Mouse (Mus musculus): Measurements from ENCODE around the gene Prrg2.

DNA sequence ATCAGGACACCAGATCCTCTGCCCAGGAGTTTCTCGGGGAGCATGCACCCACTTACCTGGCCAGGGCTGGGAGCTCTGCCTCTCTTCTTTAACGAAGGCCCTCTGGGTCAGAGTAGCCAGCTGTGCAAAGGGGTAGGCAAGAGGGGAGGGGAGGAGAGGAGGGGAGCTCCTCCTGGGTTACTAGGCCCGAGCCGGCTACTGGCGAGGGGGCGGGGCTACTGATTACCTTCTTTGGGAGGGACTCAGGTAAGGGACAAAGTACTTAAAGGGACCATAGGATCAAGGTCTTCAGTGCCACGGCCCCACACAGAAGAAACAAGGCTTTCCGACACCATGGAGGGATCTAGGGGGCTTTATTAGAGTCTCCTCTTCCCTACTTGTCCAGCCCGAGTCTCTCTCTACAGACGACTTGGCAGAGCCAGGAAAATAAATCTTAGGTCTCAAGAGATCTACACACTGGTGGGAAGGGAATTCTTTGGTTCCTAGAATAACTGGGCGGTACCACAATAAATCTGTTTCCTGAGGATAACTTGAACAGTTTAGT lies 873 bp downstream of the Prrg2 start:
- no peak for TF ChIP-seq CTCF (IDR thresholded peaks at IDR 0.05; ENCODE audit: borderline replicate concordance, control insufficient read depth, extremely low read depth, insufficient read depth, low read length, poor library complexity)
- TF ChIP-seq POLR2A (IDR thresholded peaks at IDR 0.05; ENCODE audit: control insufficient read depth, extremely low read depth, insufficient read depth, low read length, poor library complexity) = no peak

Data from thymus, adult 2 months (tissue).